Mouse (Mus musculus): ENCODE data around the gene Btg3.

- TF ChIP-seq CTCF (IDR thresholded peaks at IDR 0.05; ENCODE audit: low read depth): no peak
- TF ChIP-seq EP300 (IDR thresholded peaks at IDR 0.05; ENCODE audit: low read depth): no peak
Observed at GRCm38 (mm10) chr16:78325972-78326848, 50.8 kb downstream of the Btg3 start.
